Mouse (Mus musculus) testis, adult 2 months (tissue): ENCODE measurements at regions not wholly inside any gene's neighbourhood (a gene's known extent, or its start where the extent isn't known, plus 50 kb on each side); places are given as distances from the start of the nearest gene placed in this dataset.

Source experiments
- CTCF ChIP-seq: fragments of 200-500 bp; IDR thresholded peaks from 2 replicates; pipeline ENCODE4 v1.5.1; 2012; ENCODE audit warnings: low read depth, mild to moderate bottlenecking, inconsistent platforms, low read length, moderate library complexity; ENCODE audit not compliant: control insufficient read depth, insufficient read depth, insufficient replicate concordance
- POLR2A ChIP-seq: fragments of 200-500 bp; IDR thresholded peaks from 2 replicates; pipeline ENCODE4 v1.6.1; 2012; ENCODE audit warnings: low read depth, mild to moderate bottlenecking, inconsistent platforms, low read length, moderate library complexity; ENCODE audit not compliant: control insufficient read depth

DNA sequence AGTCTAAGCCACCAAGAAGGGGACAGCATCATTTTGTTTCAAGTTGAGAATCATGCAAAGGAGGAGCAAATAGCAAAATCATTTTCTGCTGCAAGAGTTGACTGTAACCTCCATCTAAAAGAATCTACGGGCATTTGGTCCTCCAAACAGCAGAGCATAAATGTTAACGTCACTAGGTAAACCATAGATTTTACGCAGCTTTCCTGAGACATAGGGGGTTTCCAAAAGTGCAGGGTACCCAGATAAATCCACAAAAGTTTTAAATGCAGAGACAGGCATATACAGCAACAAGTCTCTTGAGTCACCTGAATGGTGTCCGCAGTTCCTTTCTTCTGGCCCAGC is 56.1 kb upstream of the Gpd2 start:
- no peak for TF ChIP-seq CTCF
- TF ChIP-seq POLR2A = no peak
